Mouse (Mus musculus): ENCODE measurements around the gene Tctex1d1.

GRCm38 (mm10) chr4:102986917-102987316 lies 8.5 kb downstream of the Tctex1d1 start:
- peak; percentile 44; the same call in 1 of the 2 replicates for TF ChIP-seq CTCF (IDR thresholded peaks at IDR 0.05; ENCODE audit: low read depth, low read length)
- no peak for TF ChIP-seq POLR2A (IDR thresholded peaks at IDR 0.05; ENCODE audit: extremely low read depth, insufficient read depth, low read length)

Data from liver, adult 2 months (tissue).